Mouse (Mus musculus): ENCODE results near the gene Mindy2. TPM values are rescaled to one million over a fixed set of nuclear protein-coding genes. Genes with fewer than 3 reads are reported as not detected.

Mindy2 gene
- polyA plus RNA-seq, 1 experiment from 2014 or later, result 7.1 TPM

- no peak overlapping the region for H3K9ac ChIP-seq (ENCODE audit: low read length)
- 79% methylated on average over 2 of the region's 2 CpGs for WGBS
- no peaks in the 10 kb centered on the region for H3K36me3 ChIP-seq (ENCODE audit: control insufficient read depth, insufficient read depth, low read length)
- no peak overlapping the region for H3K4me2 ChIP-seq (ENCODE audit: low read depth, low read length)
- ATAC-seq (ENCODE audit: low read depth), result no peak
- no peak overlapping the region for H3K4me3 ChIP-seq (ENCODE audit: low read length)
- H3K27ac ChIP-seq (ENCODE audit: low read length), result no peak overlapping the region
- H3K27me3 ChIP-seq (ENCODE audit: control insufficient read depth, insufficient read depth, low read depth, low read length), result no peaks in the 10 kb centered on the region
- H3K9me3 ChIP-seq (ENCODE audit: control insufficient read depth, low read length), result no peaks in the 10 kb centered on the region
- peaks cover 4% of the 10 kb centered on the region; the same call in 1 of the 2 replicates for H3K4me1 ChIP-seq (replicated peaks; ENCODE audit: control insufficient read depth, insufficient read depth, low read length)
Measured at GRCm38 (mm10) chr9:70688301-70688968, 31.5 kb upstream of the Mindy2 start.

GRCm38 (mm10) chr9:70682202-70682601 lies 25.2 kb upstream of the Mindy2 start:
- Histone ChIP-seq H3K4me2 (ENCODE audit: low read depth, low read length) (no peak overlapping the region), H3K9ac (ENCODE audit: low read length) (0 out of 2 replicates have a peak overlapping the region, but pooled peaks have one; percentile 28), H3K27ac (ENCODE audit: low read length) (no peak overlapping the region), H3K4me3 (ENCODE audit: low read length) (no peak overlapping the region), H3K27me3 (ENCODE audit: control insufficient read depth, insufficient read depth, low read depth, low read length) (no peaks in the 10 kb centered on the region), H3K4me1 (replicated peaks; ENCODE audit: control insufficient read depth, insufficient read depth, low read length) (peaks cover 17% of the 10 kb centered on the region), H3K36me3 (ENCODE audit: control insufficient read depth, insufficient read depth, low read length) (no peaks in the 10 kb centered on the region), H3K9me3 (ENCODE audit: control insufficient read depth, low read length) (no peaks in the 10 kb centered on the region)
- 17% methylated on average over 1 of the region's 1 CpGs for WGBS
- ATAC-seq (ENCODE audit: low read depth), result no peak

GRCm38 (mm10) chr9:70679132-70680091 lies 22.4 kb upstream of the Mindy2 start:
- Histone ChIP-seq H3K27ac (ENCODE audit: low read length) (peak overlapping the region; percentile 97), H3K4me3 (ENCODE audit: low read length) (peak overlapping the region; percentile 96), H3K36me3 (ENCODE audit: control insufficient read depth, insufficient read depth, low read length) (no peaks in the 10 kb centered on the region), H3K4me1 (replicated peaks; ENCODE audit: control insufficient read depth, insufficient read depth, low read length) (peaks cover 17% of the 10 kb centered on the region), H3K9me3 (ENCODE audit: control insufficient read depth, low read length) (no peaks in the 10 kb centered on the region), H3K27me3 (ENCODE audit: control insufficient read depth, insufficient read depth, low read depth, low read length) (no peaks in the 10 kb centered on the region), H3K9ac (ENCODE audit: low read length) (peak overlapping the region; percentile 97), H3K4me2 (ENCODE audit: low read depth, low read length) (peak overlapping the region; percentile 64)
- peak; percentile 63 for ATAC-seq (ENCODE audit: low read depth)
- WGBS, result under 1% methylated on average over 77 of the region's 103 CpGs

- Histone ChIP-seq H3K36me3 (ENCODE audit: control insufficient read depth, insufficient read depth, low read length) (no peaks in the 10 kb centered on the region), H3K4me2 (ENCODE audit: low read depth, low read length) (peak within 1 kb of the TSS; percentile 72), H3K4me1 (replicated peaks; ENCODE audit: control insufficient read depth, insufficient read depth, low read length) (peaks cover 17% of the 10 kb centered on the region), H3K27ac (ENCODE audit: low read length) (peak within 1 kb of the TSS; percentile 97), H3K9ac (ENCODE audit: low read length) (peak within 1 kb of the TSS; percentile 97), H3K9me3 (ENCODE audit: control insufficient read depth, low read length) (no peaks in the 10 kb centered on the region), H3K4me3 (ENCODE audit: low read length) (peak within 1 kb of the TSS; percentile 96), H3K27me3 (ENCODE audit: control insufficient read depth, insufficient read depth, low read depth, low read length) (no peaks in the 10 kb centered on the region)
- WGBS, result under 1% methylated on average over 43 of the region's 48 CpGs
- ATAC-seq (ENCODE audit: low read depth), result peak; percentile 99
Measured at GRCm38 (mm10) chr9:70678682-70679131, 21.7 kb upstream of the Mindy2 start, which contains the start of gene Adam10. Gene Adam10 (plus strand): TSS chr9:70678997.

- 87% methylated on average over 5 of the region's 5 CpGs for WGBS
- H3K4me1 ChIP-seq (replicated peaks; ENCODE audit: control insufficient read depth, insufficient read depth, low read length), result peaks cover 11% of the 10 kb centered on the region; the same call in 1 of the 2 replicates
- no peak overlapping the region for H3K27ac ChIP-seq (ENCODE audit: low read length)
- no peak for ATAC-seq (ENCODE audit: low read depth)
- no peak overlapping the region for H3K9ac ChIP-seq (ENCODE audit: low read length)
- H3K4me2 ChIP-seq (ENCODE audit: low read depth, low read length), result no peak overlapping the region
- H3K27me3 ChIP-seq (ENCODE audit: control insufficient read depth, insufficient read depth, low read depth, low read length), result no peaks in the 10 kb centered on the region
- H3K36me3 ChIP-seq (ENCODE audit: control insufficient read depth, insufficient read depth, low read length), result no peaks in the 10 kb centered on the region
- no peak overlapping the region for H3K4me3 ChIP-seq (ENCODE audit: low read length)
- no peaks in the 10 kb centered on the region for H3K9me3 ChIP-seq (ENCODE audit: control insufficient read depth, low read length)
Measured at GRCm38 (mm10) chr9:70675961-70676360, 19.0 kb upstream of the Mindy2 start.

- Histone ChIP-seq H3K9ac (ENCODE audit: low read length) (no peak overlapping the region), H3K9me3 (ENCODE audit: control insufficient read depth, low read length) (no peaks in the 10 kb centered on the region), H3K27ac (ENCODE audit: low read length) (no peak overlapping the region), H3K27me3 (ENCODE audit: control insufficient read depth, insufficient read depth, low read depth, low read length) (no peaks in the 10 kb centered on the region), H3K4me1 (replicated peaks; ENCODE audit: control insufficient read depth, insufficient read depth, low read length) (peaks cover 7% of the 10 kb centered on the region; the same call in 1 of the 2 replicates), H3K4me3 (ENCODE audit: low read length) (no peak overlapping the region), H3K36me3 (ENCODE audit: control insufficient read depth, insufficient read depth, low read length) (no peaks in the 10 kb centered on the region), H3K4me2 (ENCODE audit: low read depth, low read length) (no peak overlapping the region)
- ATAC-seq (ENCODE audit: low read depth), result no peak
- 74% methylated on average over 4 of the region's 4 CpGs for WGBS
Measured at GRCm38 (mm10) chr9:70675117-70675516, 18.1 kb upstream of the Mindy2 start.

GRCm38 (mm10) chr9:70673656-70674055 lies 16.7 kb upstream of the Mindy2 start:
- 83% methylated on average over 4 of the region's 4 CpGs for WGBS
- H3K27ac ChIP-seq (ENCODE audit: low read length), result no peak overlapping the region
- no peak overlapping the region for H3K4me2 ChIP-seq (ENCODE audit: low read depth, low read length)
- peaks cover 6% of the 10 kb centered on the region; the same call in 1 of the 2 replicates for H3K4me1 ChIP-seq (replicated peaks; ENCODE audit: control insufficient read depth, insufficient read depth, low read length)
- no peak overlapping the region for H3K9ac ChIP-seq (ENCODE audit: low read length)
- H3K36me3 ChIP-seq (ENCODE audit: control insufficient read depth, insufficient read depth, low read length), result no peaks in the 10 kb centered on the region
- H3K27me3 ChIP-seq (ENCODE audit: control insufficient read depth, insufficient read depth, low read depth, low read length), result no peaks in the 10 kb centered on the region
- no peak for ATAC-seq (ENCODE audit: low read depth)
- H3K4me3 ChIP-seq (ENCODE audit: low read length), result no peak overlapping the region
- no peaks in the 10 kb centered on the region for H3K9me3 ChIP-seq (ENCODE audit: control insufficient read depth, low read length)

GRCm38 (mm10) chr9:70671772-70672579 lies 15.0 kb upstream of the Mindy2 start:
- H3K27me3 ChIP-seq (ENCODE audit: control insufficient read depth, insufficient read depth, low read depth, low read length), result no peaks in the 10 kb centered on the region
- H3K36me3 ChIP-seq (ENCODE audit: control insufficient read depth, insufficient read depth, low read length), result no peaks in the 10 kb centered on the region
- peak overlapping the region; percentile 53 for H3K27ac ChIP-seq (ENCODE audit: low read length)
- WGBS, result 15% methylated on average over 10 of the region's 10 CpGs
- peak overlapping the region; percentile 32; the same call in 1 of the 2 replicates for H3K4me2 ChIP-seq (ENCODE audit: low read depth, low read length)
- peak; percentile 65; the same call in 1 of the 2 replicates for ATAC-seq (ENCODE audit: low read depth)
- H3K4me3 ChIP-seq (ENCODE audit: low read length), result no peak overlapping the region
- no peaks in the 10 kb centered on the region for H3K9me3 ChIP-seq (ENCODE audit: control insufficient read depth, low read length)
- no peak overlapping the region for H3K9ac ChIP-seq (ENCODE audit: low read length)
- peaks cover 6% of the 10 kb centered on the region; the same call in 1 of the 2 replicates for H3K4me1 ChIP-seq (replicated peaks; ENCODE audit: control insufficient read depth, insufficient read depth, low read length)

Data from lung, embryonic 16.5 days (tissue).